Mouse (Mus musculus) lung, postnatal 0 days (tissue): ENCODE results near the gene Gm3238. TPM values are rescaled to one million over a fixed set of nuclear protein-coding genes. Genes with fewer than 3 reads are reported as not detected.

Source experiments
- ATAC-seq: fragments of 200-750 bp; cut with Nextera tagmentation; 2 replicates; pipeline ENCODE4 v1.8.0; 2017; ENCODE audit warnings: moderate library complexity
- DNase-seq: peaks from one replicate; pipeline ENCODE4 v3.0.0-alpha.2; 2016; ENCODE audit warnings: low spot score
- H3K27ac ChIP-seq: fragments of 300-500 bp; sonication (generic); 2 replicates; pipeline ENCODE4 v1.5.1; 2014; ENCODE audit warnings: antibody characterized with exemption, mild to moderate bottlenecking, low read length, mixed read lengths
- H3K27me3 ChIP-seq: fragments of 300-500 bp; sonication (generic); replicated peaks from 2 replicates; pipeline ENCODE4 v1.6.1; 2014; ENCODE audit warnings: low read length, mixed read lengths; ENCODE audit not compliant: insufficient read depth
- H3K36me3 ChIP-seq: fragments of 300-500 bp; sonication (generic); 2 replicates; pipeline ENCODE4 v1.6.1; 2014; ENCODE audit warnings: low read length, mixed read lengths; ENCODE audit not compliant: insufficient read depth
- H3K4me1 ChIP-seq: fragments of 300-500 bp; sonication (generic); 2 replicates; pipeline ENCODE4 v1.6.1; 2014; ENCODE audit warnings: antibody characterized with exemption, low read depth, low read length, mixed read lengths; ENCODE audit not compliant: insufficient read depth
- H3K4me2 ChIP-seq: fragments of 300-500 bp; sonication (generic); replicated peaks from 2 replicates; pipeline ENCODE4 v1.6.1; 2014; ENCODE audit warnings: low read depth, mild to moderate bottlenecking, low read length, moderate library complexity, mixed read lengths
- H3K4me3 ChIP-seq: fragments of 300-500 bp; sonication (generic); 2 replicates; pipeline ENCODE4 v1.5.1; 2014; ENCODE audit warnings: low read depth, low read length
- H3K9ac ChIP-seq: fragments of 300-500 bp; sonication (generic); replicated peaks from 2 replicates; pipeline ENCODE4 v1.6.1; 2014; ENCODE audit warnings: low read depth, mild to moderate bottlenecking
- H3K9me3 ChIP-seq: fragments of 300-500 bp; sonication (generic); 2 replicates; pipeline ENCODE4 v1.6.1; 2016; ENCODE audit warnings: low read length, mixed read lengths
- CTCF ChIP-seq: IDR thresholded peaks from 2 replicates; pipeline ENCODE4 v1.5.1; 2016; ENCODE audit warnings: antibody characterized with exemption, mild to moderate bottlenecking
- EP300 ChIP-seq: IDR thresholded peaks from 2 replicates; pipeline ENCODE4 v1.6.1; 2016; ENCODE audit warnings: antibody characterized with exemption, mild to moderate bottlenecking, control low read depth
- WGBS: fragments of 180-500 bp; shearing (Covaris S2); extraction: QIAGEN DNeasy Blood & Tissue Kit; methylation state at CpG from one replicate; pipeline ENCODE4 v1.1.7; 2014; 5-methylcytosine and 5-hydroxymethylcytosine counted together
- polyA plus RNA-seq: library from polyadenylated mRNA; unstranded; fragments of >200 nt; fragmentation: Nextera tagmentation; extraction: Ambion mirVana; gene quantifications from 2 replicates; pipeline ENCODE4 v1.2.1, GENCODE M21; 2015

Gm3238 gene
- polyA plus RNA-seq, 1 experiment from 2014 or later = not detected

DNA sequence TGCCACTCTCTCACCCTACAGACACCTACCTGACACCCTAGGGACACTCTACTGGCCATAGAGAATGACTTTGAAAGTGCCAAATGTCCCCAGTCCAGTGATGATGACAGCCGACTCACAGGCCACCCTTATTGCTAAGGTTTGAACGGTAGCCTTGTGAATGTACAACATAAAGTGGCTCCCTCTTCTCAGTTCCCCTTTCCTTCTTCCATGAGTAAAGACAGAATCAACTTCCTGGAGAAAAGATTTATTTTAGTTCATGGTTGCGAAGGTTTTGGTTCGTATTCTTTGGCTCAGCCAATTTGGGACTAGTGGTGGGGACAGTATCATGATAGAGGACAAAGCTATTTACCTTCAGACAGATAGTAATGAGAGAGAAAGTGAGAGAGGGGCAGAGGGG, 32.2 kb downstream of the Gm3238 start:
- no peak overlapping the region for H3K9ac ChIP-seq
- ATAC-seq (no peak), DNase-seq (no peak)
- 82% methylated on average over 4 of the region's 4 CpGs for WGBS
- H3K4me3 ChIP-seq = no peak overlapping the region
- H3K9me3 ChIP-seq = no peaks in the 10 kb centered on the region
- H3K27ac ChIP-seq = no peak overlapping the region
- no peaks in the 10 kb centered on the region for H3K4me1 ChIP-seq
- no peak for TF ChIP-seq EP300
- TF ChIP-seq CTCF = no peak
- H3K27me3 ChIP-seq = no peaks in the 10 kb centered on the region
- no peaks in the 10 kb centered on the region for H3K36me3 ChIP-seq
- H3K4me2 ChIP-seq = no peak overlapping the region

- DNase-seq (no peak), ATAC-seq (no peak)
- H3K27me3 ChIP-seq = no peaks in the 10 kb centered on the region
- no peaks in the 10 kb centered on the region for H3K9me3 ChIP-seq
- H3K36me3 ChIP-seq = no peaks in the 10 kb centered on the region
- H3K9ac ChIP-seq = no peak overlapping the region
- H3K4me1 ChIP-seq = no peaks in the 10 kb centered on the region
- no peak overlapping the region for H3K4me2 ChIP-seq
- no peak overlapping the region for H3K27ac ChIP-seq
- 86% methylated on average over 1 of the region's 1 CpGs for WGBS
- TF ChIP-seq EP300 (no peak), CTCF (no peak)
- H3K4me3 ChIP-seq = no peak overlapping the region
These were observed 35.2 kb downstream of the Gm3238 start for GRCm38 (mm10) chr10:77735928-77736327.

DNA sequence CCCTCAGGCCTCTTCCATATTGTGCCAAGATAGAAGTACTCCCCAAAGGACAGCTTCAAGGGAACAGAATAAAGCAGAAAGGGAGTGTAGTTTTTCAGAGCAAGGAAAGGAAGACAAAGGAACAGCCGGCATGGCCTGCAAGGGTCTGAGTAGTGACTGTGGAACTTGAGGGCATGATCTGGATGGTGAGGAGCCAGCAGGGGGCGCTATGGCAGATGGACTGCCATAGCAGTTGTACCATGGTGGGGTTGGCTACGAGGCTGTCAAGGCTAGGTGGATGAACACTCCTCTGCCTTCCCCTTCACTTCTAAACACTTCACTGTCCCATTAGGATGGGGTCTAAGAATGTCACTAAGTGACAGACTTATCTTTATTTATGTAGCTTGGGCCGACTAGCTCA, 41.9 kb downstream of the Gm3238 start:
- no peak overlapping the region for H3K27ac ChIP-seq
- no peaks in the 10 kb centered on the region for H3K27me3 ChIP-seq
- ATAC-seq (no peak), DNase-seq (no peak)
- no peaks in the 10 kb centered on the region for H3K36me3 ChIP-seq
- TF ChIP-seq CTCF (peak; percentile 49), EP300 (no peak)
- no peak overlapping the region for H3K4me2 ChIP-seq
- no peaks in the 10 kb centered on the region for H3K4me1 ChIP-seq
- no peak overlapping the region for H3K4me3 ChIP-seq
- H3K9ac ChIP-seq = no peak overlapping the region
- H3K9me3 ChIP-seq = no peaks in the 10 kb centered on the region
- WGBS = 31% methylated on average over 4 of the region's 4 CpGs

- TF ChIP-seq EP300 (no peak), CTCF (0 out of 2 replicates have a peak, but pooled peaks have one; percentile 4)
- Histone ChIP-seq H3K36me3 (no peaks in the 10 kb centered on the region), H3K27me3 (no peaks in the 10 kb centered on the region), H3K4me1 (no peaks in the 10 kb centered on the region), H3K4me3 (no peak overlapping the region), H3K27ac (no peak overlapping the region), H3K4me2 (no peak overlapping the region), H3K9me3 (no peaks in the 10 kb centered on the region), H3K9ac (no peak overlapping the region)
- WGBS = 47% methylated on average over 4 of the region's 4 CpGs
- DNase-seq = no peak
- ATAC-seq = no peak
These were observed 42.8 kb downstream of the Gm3238 start for GRCm38 (mm10) chr10:77728280-77728679.

DNA sequence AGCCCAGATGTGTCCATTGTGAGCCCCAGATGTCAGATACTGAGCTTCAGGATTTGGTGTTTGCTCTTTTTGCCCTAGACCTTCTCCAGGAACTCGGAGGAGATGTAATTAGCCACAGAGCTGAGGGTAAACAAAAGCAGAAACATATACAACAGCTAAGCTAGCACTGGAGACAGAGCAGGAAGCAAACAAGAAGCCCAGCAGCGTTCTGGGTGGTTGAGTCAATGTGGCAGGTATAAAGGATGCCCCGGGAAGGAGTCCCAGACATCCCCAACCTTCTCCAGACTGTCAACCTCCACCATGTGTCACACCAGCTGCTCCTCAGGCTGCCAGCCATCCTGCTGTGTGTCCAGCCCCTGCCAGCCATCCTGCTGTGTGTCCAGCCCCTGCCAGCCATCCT, 44.9 kb downstream of the Gm3238 start, which contains the start of gene Gm10100:
TSS of gene Gm10100 (plus strand) at position 301 of the 400 bp plus-strand sequence.
- Histone ChIP-seq H3K27me3 (no peaks in the 10 kb centered on the region), H3K4me1 (no peaks in the 10 kb centered on the region), H3K36me3 (no peaks in the 10 kb centered on the region), H3K27ac (no peak within 1 kb of the TSS), H3K9ac (no peak within 1 kb of the TSS), H3K4me2 (no peak within 1 kb of the TSS), H3K9me3 (no peaks in the 10 kb centered on the region), H3K4me3 (no peak within 1 kb of the TSS)
- 10% methylated on average over 3 of the region's 3 CpGs for WGBS
- ATAC-seq (no peak), DNase-seq (no peak)
- no peak for TF ChIP-seq EP300
- TF ChIP-seq CTCF = no peak

GRCm38 (mm10) chr10:77724855-77725254, 46.3 kb downstream of the Gm3238 start:
- H3K9ac ChIP-seq = no peak overlapping the region
- H3K27ac ChIP-seq = no peak overlapping the region
- no peak overlapping the region for H3K4me2 ChIP-seq
- no peak overlapping the region for H3K4me3 ChIP-seq
- H3K9me3 ChIP-seq = no peaks in the 10 kb centered on the region
- no peaks in the 10 kb centered on the region for H3K36me3 ChIP-seq
- TF ChIP-seq EP300 (no peak), CTCF (peak; percentile 7; the same call in 1 of the 2 replicates)
- ATAC-seq (no peak), DNase-seq (no peak)
- no peaks in the 10 kb centered on the region for H3K27me3 ChIP-seq
- no peaks in the 10 kb centered on the region for H3K4me1 ChIP-seq
- 70% methylated on average over 8 of the region's 8 CpGs for WGBS

Other genes starting within 250 kb of the Gm3238 start
- 19.1 and 21.1 TPM in 2 replicates for gene Itgb2, start 241.1 kb downstream of the Gm3238 start, polyA plus RNA-seq
- 189 and 207 TPM in 2 replicates for gene Pttg1ip, start 189.6 kb downstream of the Gm3238 start, polyA plus RNA-seq
- gene Sumo3, start 165.2 kb downstream of the Gm3238 start, polyA plus RNA-seq = 185 and 209 TPM in 2 replicates
- gene Gm49325, start 165.1 kb downstream of the Gm3238 start, polyA plus RNA-seq = 4.9 and 6.4 TPM in 2 replicates
- 59.8 and 65.6 TPM in 2 replicates for gene Ube2g2, start 149.1 kb downstream of the Gm3238 start, polyA plus RNA-seq
- gene Tspear, start 84.8 kb downstream of the Gm3238 start, polyA plus RNA-seq = 0.12 and 0.13 TPM in 2 replicates
- not detected in 2 replicates for gene Gm19402, start 80.6 kb downstream of the Gm3238 start, polyA plus RNA-seq
- gene Gm9508, start 74.1 kb downstream of the Gm3238 start, polyA plus RNA-seq = not detected in 2 replicates
- gene Gm10272, start 64.7 kb downstream of the Gm3238 start, polyA plus RNA-seq = not detected in 2 replicates
- gene Gm10024, start 59.9 kb downstream of the Gm3238 start, polyA plus RNA-seq = not detected in 2 replicates
- gene Gm10142, start 55.5 kb downstream of the Gm3238 start, polyA plus RNA-seq = not detected in 2 replicates
- not detected in 2 replicates for gene Krtap12-1, start 50.7 kb downstream of the Gm3238 start, polyA plus RNA-seq
- gene Gm10100, start 44.8 kb downstream of the Gm3238 start, polyA plus RNA-seq = not detected in 2 replicates
- not detected in 2 replicates for gene Gm18596, start 28.7 kb downstream of the Gm3238 start, polyA plus RNA-seq
- gene Gm9736, start 20.0 kb downstream of the Gm3238 start, polyA plus RNA-seq = not detected in 2 replicates
- gene Gm3233, start 11.6 kb downstream of the Gm3238 start, polyA plus RNA-seq = not detected in 2 replicates
- gene Gm7138, start 5.6 kb upstream of the Gm3238 start, polyA plus RNA-seq = not detected in 2 replicates
- gene Gm3250, start 11.2 kb upstream of the Gm3238 start, polyA plus RNA-seq = not detected in 2 replicates
- not detected in 2 replicates for gene Gm7137, start 16.9 kb upstream of the Gm3238 start, polyA plus RNA-seq
- not detected in 2 replicates for gene Gm9639, start 23.8 kb upstream of the Gm3238 start, polyA plus RNA-seq
- gene Gm19668, start 27.8 kb upstream of the Gm3238 start, polyA plus RNA-seq = not detected in 2 replicates
- gene Gm9507, start 40.5 kb upstream of the Gm3238 start, polyA plus RNA-seq = not detected in 2 replicates
- not detected in 2 replicates for gene Gm2696, start 43.4 kb upstream of the Gm3238 start, polyA plus RNA-seq
- gene Krtap10-4, start 55.8 kb upstream of the Gm3238 start, polyA plus RNA-seq = not detected in 2 replicates
- gene Krtap10-10, start 64.6 kb upstream of the Gm3238 start, polyA plus RNA-seq = not detected in 2 replicates
- gene Gm36176, start 75.5 kb upstream of the Gm3238 start, polyA plus RNA-seq = not detected in 2 replicates
- gene Gm10318, start 81.5 kb upstream of the Gm3238 start, polyA plus RNA-seq = not detected in 2 replicates
- gene Gm3285, start 90.7 kb upstream of the Gm3238 start, polyA plus RNA-seq = not detected in 2 replicates
- gene Lrrc3, start 131.2 kb upstream of the Gm3238 start, polyA plus RNA-seq = 1.2 and 1.6 TPM in 2 replicates
- 0.52 and 0.74 TPM in 2 replicates for gene Trpm2, start 199.2 kb upstream of the Gm3238 start, polyA plus RNA-seq
- gene 1810043G02Rik, start 207.2 kb upstream of the Gm3238 start, polyA plus RNA-seq = 15.1 and 16.8 TPM in 2 replicates
- 35.6 and 40.0 TPM in 2 replicates for gene Pfkl, start 238.8 kb upstream of the Gm3238 start, polyA plus RNA-seq